In the genomic region with DNA sequence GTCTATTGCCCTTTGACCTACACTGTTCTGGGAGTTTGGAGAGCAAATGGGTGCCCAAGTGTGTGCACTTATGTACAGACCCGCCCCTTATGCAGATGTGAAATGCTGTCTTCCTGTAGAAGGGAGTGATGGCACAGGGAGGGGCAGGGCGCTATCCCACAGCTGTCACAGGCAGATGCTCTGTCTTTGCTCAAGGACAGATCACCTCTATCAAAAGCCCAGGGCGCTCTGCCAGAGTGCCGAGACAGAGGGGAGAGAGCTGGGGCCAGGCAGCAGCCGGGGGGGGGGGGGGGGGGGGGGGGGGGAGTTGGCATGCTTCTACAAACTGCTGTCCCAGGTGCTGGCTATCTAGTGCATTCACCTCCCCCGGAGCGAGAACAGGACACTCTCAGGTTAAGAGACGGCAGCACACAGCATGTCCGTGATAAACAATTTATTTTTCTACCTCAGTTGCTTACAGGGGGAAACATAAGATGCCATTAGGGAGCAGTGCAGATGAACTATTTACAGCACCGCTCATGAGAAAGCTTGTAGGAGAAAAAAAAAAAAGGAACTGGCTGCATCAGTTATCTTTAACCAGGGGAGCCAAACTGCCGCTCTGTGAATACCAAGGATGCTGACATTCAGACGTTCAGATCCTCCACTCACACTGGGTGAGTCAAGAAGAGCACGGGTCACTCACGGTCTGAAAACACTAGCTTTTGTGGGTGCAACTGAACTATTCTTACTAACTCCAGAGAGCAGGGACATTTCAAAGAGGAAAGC, we compare ENCODE assay signal across 11 mouse cellular contexts.
DNase-seq lines count a peak whose midpoint lies in the region; ATAC-seq and TF ChIP-seq lines count a peak whose summit lies in the region.
"Had no signal": no experiment of that assay in that cellular context is flagged by ENCODE, and none has a peak within 500 bp of the region (broad histone marks: within the 10 kb centered on the region; RNA-seq: fewer than 3 reads in every experiment).

No protein-coding gene starts in this region.

- H3K36me3 ChIP-seq in neural tube, embryonic 13.5 days, result peaks cover 27% of the 10 kb centered on the region
- H3K36me3 ChIP-seq in neural tube, embryonic 15.5 days, result no peaks in the 10 kb centered on the region
- peaks cover 8% of the 10 kb centered on the region; the same call in 1 of the 2 replicates for H3K36me3 ChIP-seq in heart, postnatal 0 days (replicated peaks; ENCODE audit: control insufficient read depth, insufficient read depth, low read length)
- H3K36me3 ChIP-seq in midbrain, embryonic 13.5 days, result peaks cover 32% of the 10 kb centered on the region
- H3K36me3 ChIP-seq in kidney, adult 2 months (ENCODE audit: control insufficient read depth, insufficient read depth, low read length), result no peaks in the 10 kb centered on the region
- H3K36me3 ChIP-seq: stomach, embryonic 15.5 days had no signal

- 43% methylated on average over 12 of the region's 14 CpGs for WGBS in neural tube, embryonic 13.5 days
- WGBS in neural tube, embryonic 15.5 days, result 35% methylated on average over 11 of the region's 14 CpGs
- 24% methylated on average over 13 of the region's 14 CpGs for WGBS in heart, postnatal 0 days
- 74% methylated on average over 11 of the region's 14 CpGs for WGBS in midbrain, embryonic 13.5 days
- WGBS in kidney, adult 2 months, result 78% methylated on average over 11 of the region's 14 CpGs

- TF ChIP-seq CTCF in heart, postnatal 0 days (IDR thresholded peaks at IDR 0.05; ENCODE audit: low read depth), result no peak
- no peak for TF ChIP-seq CTCF in kidney, adult 2 months (conservative IDR thresholded peaks at IDR 0.05; ENCODE audit: insufficient read depth, insufficient read length, low read depth, low read length)

- peak overlapping the region; percentile 61 for H3K27ac ChIP-seq in neural tube, embryonic 13.5 days (replicated peaks)
- H3K27ac ChIP-seq in neural tube, embryonic 15.5 days (replicated peaks), result no peak overlapping the region
- H3K27ac ChIP-seq in heart, postnatal 0 days (ENCODE audit: low read depth), result peak overlapping the region; percentile 89
- peak overlapping the region; percentile 81 for H3K27ac ChIP-seq in midbrain, embryonic 13.5 days
- H3K27ac ChIP-seq in kidney, adult 2 months (ENCODE audit: insufficient read depth, low read depth, low read length), result no peak overlapping the region
- H3K27ac ChIP-seq: kidney, postnatal 0 days; stomach, embryonic 15.5 days had no signal

- H3K27me3 ChIP-seq in neural tube, embryonic 13.5 days, result no peaks in the 10 kb centered on the region
- no peaks in the 10 kb centered on the region for H3K27me3 ChIP-seq in neural tube, embryonic 15.5 days (replicated peaks)
- H3K27me3 ChIP-seq in heart, postnatal 0 days (ENCODE audit: control insufficient read depth, insufficient read depth, low read length), result no peaks in the 10 kb centered on the region
- no peaks in the 10 kb centered on the region for H3K27me3 ChIP-seq in midbrain, embryonic 13.5 days
- no peaks in the 10 kb centered on the region for H3K27me3 ChIP-seq in kidney, adult 2 months (replicated peaks; ENCODE audit: control insufficient read depth, insufficient read depth, low read length)
- H3K27me3 ChIP-seq: stomach, embryonic 15.5 days had no signal

- no peak overlapping the region for H3K9ac ChIP-seq in neural tube, embryonic 13.5 days
- H3K9ac ChIP-seq in neural tube, embryonic 15.5 days (replicated peaks), result no peak overlapping the region
- no peak overlapping the region for H3K9ac ChIP-seq in heart, postnatal 0 days (replicated peaks; ENCODE audit: low read depth, low read length)
- no peak overlapping the region for H3K9ac ChIP-seq in midbrain, embryonic 13.5 days (replicated peaks)
- H3K9ac ChIP-seq: stomach, embryonic 15.5 days had no signal

- no peak overlapping the region for H3K4me3 ChIP-seq in neural tube, embryonic 13.5 days
- H3K4me3 ChIP-seq in neural tube, embryonic 15.5 days (replicated peaks), result no peak overlapping the region
- H3K4me3 ChIP-seq in heart, postnatal 0 days (ENCODE audit: low read depth, low read length), result no peak overlapping the region
- H3K4me3 ChIP-seq in midbrain, embryonic 13.5 days (replicated peaks), result no peak overlapping the region
- no peak overlapping the region for H3K4me3 ChIP-seq in kidney, adult 2 months (ENCODE audit: insufficient read depth, low read depth, low read length)
- H3K4me3 ChIP-seq: stomach, embryonic 15.5 days had no signal

- no peaks in the 10 kb centered on the region for H3K9me3 ChIP-seq in neural tube, embryonic 13.5 days
- no peaks in the 10 kb centered on the region for H3K9me3 ChIP-seq in neural tube, embryonic 15.5 days (replicated peaks)
- no peaks in the 10 kb centered on the region for H3K9me3 ChIP-seq in heart, postnatal 0 days (replicated peaks; ENCODE audit: control insufficient read depth, low read length)
- H3K9me3 ChIP-seq in midbrain, embryonic 13.5 days, result no peaks in the 10 kb centered on the region
- H3K9me3 ChIP-seq: stomach, embryonic 15.5 days had no signal

- TF ChIP-seq POLR2A in kidney, adult 2 months (IDR thresholded peaks at IDR 0.05; ENCODE audit: low read depth, low read length), result no peak

- DNase-seq in adrenal gland, adult 2 months, result peak; percentile 50
- no peak for DNase-seq in adrenal gland, postnatal 4 days (ENCODE audit: low spot score in 2 of 2)
- DNase-seq in heart, postnatal 0 days (ENCODE audit: low spot score), result peak; percentile 67
- no peak for DNase-seq in kidney, adult 2 months
- DNase-seq in cerebellum, adult 8-10 months, result no peak
- DNase-seq: cerebellum, adult 9-10 months had no signal

- ATAC-seq in neural tube, embryonic 13.5 days (ENCODE audit: low read depth), result 0 out of 2 replicates have a peak, but pooled peaks have one; percentile 52
- ATAC-seq in neural tube, embryonic 15.5 days (ENCODE audit: low FRiP score), result no peak
- peak; percentile 73 for ATAC-seq in heart, postnatal 0 days (ENCODE audit: insufficient read depth, low read depth)
- no peak for ATAC-seq in midbrain, embryonic 13.5 days

- H3K4me2 ChIP-seq in neural tube, embryonic 13.5 days, result no peak overlapping the region
- H3K4me2 ChIP-seq in neural tube, embryonic 15.5 days, result no peak overlapping the region
- no peak overlapping the region for H3K4me2 ChIP-seq in heart, postnatal 0 days (ENCODE audit: low read depth, low read length)
- no peak overlapping the region for H3K4me2 ChIP-seq in midbrain, embryonic 13.5 days (replicated peaks)
- H3K4me2 ChIP-seq: stomach, embryonic 15.5 days had no signal

- peaks cover 50% of the 10 kb centered on the region for H3K4me1 ChIP-seq in neural tube, embryonic 13.5 days (replicated peaks)
- H3K4me1 ChIP-seq in neural tube, embryonic 15.5 days, result peaks cover 28% of the 10 kb centered on the region
- peaks cover 38% of the 10 kb centered on the region for H3K4me1 ChIP-seq in heart, postnatal 0 days (ENCODE audit: control insufficient read depth, insufficient read depth)
- H3K4me1 ChIP-seq in midbrain, embryonic 13.5 days (replicated peaks), result peaks cover 62% of the 10 kb centered on the region
- H3K4me1 ChIP-seq in kidney, adult 2 months (ENCODE audit: control insufficient read depth, insufficient read depth, low read length), result no peaks in the 10 kb centered on the region
- H3K4me1 ChIP-seq: stomach, embryonic 15.5 days had no signal

- no peak for TF ChIP-seq EP300 in heart, postnatal 0 days (IDR thresholded peaks at IDR 0.05; ENCODE audit: low read depth)

Comparison
In these comparisons a context has a peak if more than half of its experiments do, and no peak if none do; other contexts are left out.
1. DNase-seq: peak in adrenal gland, adult 2 months (single experiment) and heart, postnatal 0 days (single experiment); none in adrenal gland, postnatal 4 days (0 of 2), kidney, adult 2 months (single experiment) and cerebellum, adult 8-10 months (single experiment).
2. ATAC-seq: peak in neural tube, embryonic 13.5 days (single experiment) and heart, postnatal 0 days (single experiment); none in neural tube, embryonic 15.5 days (single experiment) and midbrain, embryonic 13.5 days (single experiment).
3. H3K27ac ChIP-seq: peak in neural tube, embryonic 13.5 days (single experiment), heart, postnatal 0 days (single experiment) and midbrain, embryonic 13.5 days (single experiment); none in neural tube, embryonic 15.5 days (single experiment) and kidney, adult 2 months (single experiment).